Mouse (Mus musculus): ENCODE data around the gene Zfp362.

DNA sequence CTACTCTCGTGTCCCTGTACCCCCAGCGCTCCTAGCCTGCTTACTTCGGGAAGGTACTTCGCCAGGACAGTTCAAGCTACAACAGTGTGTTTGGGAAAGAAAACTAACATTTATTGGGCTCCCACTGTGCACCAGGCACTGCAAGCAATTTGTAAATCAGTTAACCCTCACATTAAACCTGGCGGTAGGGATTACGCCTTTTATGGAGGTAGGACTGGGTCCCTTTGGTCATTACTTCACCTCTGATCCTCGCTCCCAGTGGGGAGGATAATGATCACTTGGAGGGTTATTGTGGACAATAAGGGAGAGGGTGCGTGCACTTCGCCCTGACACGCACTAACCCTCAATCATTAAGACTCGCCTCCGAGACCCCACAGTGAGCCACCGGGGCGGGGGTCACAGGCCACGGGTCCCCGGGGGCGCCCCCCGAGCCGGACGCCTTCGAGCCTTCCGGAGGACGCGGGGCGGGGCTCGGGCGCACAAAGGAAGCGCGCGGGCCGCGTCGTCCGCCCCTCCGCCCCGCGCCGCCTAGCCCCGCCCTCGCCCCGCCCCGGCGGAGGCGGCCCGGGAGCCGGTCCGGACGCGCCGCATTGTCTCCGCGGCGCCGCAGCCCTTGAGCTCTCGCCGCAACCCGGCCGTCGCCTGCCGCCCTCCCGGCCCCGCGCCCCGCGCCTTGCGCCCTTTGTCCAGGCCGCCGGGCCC, 78.7 kb downstream of the Zfp362 start:
- TF ChIP-seq POLR2AphosphoS2 (IDR thresholded peaks at IDR 0.05; ENCODE audit: low read depth, low read length) = no peak
- TF ChIP-seq CTCF (conservative IDR thresholded peaks at IDR 0.05 in 1 of 2, IDR thresholded peaks at IDR 0.05 in 1 of 2; ENCODE audit: low read depth in 2 of 2, low read length in 2 of 2) = no peak
- no peak for TF ChIP-seq BHLHE40 (IDR thresholded peaks at IDR 0.05; ENCODE audit: low read depth, low read length)
- peak; percentile 66 for TF ChIP-seq NELFE (IDR thresholded peaks at IDR 0.05; ENCODE audit: low read depth, low read length)
- TF ChIP-seq EP300 (IDR thresholded peaks at IDR 0.05; ENCODE audit: low read length) = peak; percentile 33; the same call in 1 of the 2 replicates
